Mouse (Mus musculus) cortical plate, adult 2 months (tissue): ENCODE measurements around the gene Slc25a34.

ENCODE experiments used
- CTCF ChIP-seq: fragments of 200-500 bp; IDR thresholded peaks from 2 replicates; pipeline ENCODE4 v1.5.1; 2011; ENCODE audit warnings: mild to moderate bottlenecking, control low read depth, low read length; ENCODE audit not compliant: insufficient read depth; ENCODE audit errors: extremely low read depth
- POLR2A ChIP-seq: fragments of 200-500 bp; IDR thresholded peaks from 2 replicates; pipeline ENCODE4 v1.6.1; 2011; ENCODE audit warnings: mild to moderate bottlenecking, low read length, control low read depth; ENCODE audit not compliant: insufficient read depth; ENCODE audit errors: extremely low read depth

DNA sequence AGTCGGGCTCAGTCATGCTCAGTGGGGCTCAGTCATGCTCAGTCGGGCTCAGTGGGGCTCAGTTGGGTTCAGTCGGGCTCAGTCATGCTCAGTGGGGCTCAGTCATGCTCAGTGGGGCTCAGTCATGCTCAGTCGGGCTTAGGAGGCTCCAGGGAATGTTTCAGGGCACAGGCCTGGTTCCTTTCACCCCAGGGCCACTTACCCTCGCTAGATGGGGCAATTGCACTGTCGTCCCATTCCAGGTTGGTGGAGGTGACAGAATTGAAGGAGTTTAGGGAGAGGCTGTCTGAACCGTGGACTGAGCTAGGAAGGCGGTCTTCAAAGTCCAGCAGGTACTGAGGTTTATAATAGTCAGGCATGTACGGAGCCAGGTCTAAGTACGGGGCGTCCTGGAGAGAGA lies 15.9 kb upstream of the Slc25a34 start:
- TF ChIP-seq POLR2A: no peak
- TF ChIP-seq CTCF: no peak
